ENCODE assay signal across 8 mouse cellular contexts in the genomic region with DNA sequence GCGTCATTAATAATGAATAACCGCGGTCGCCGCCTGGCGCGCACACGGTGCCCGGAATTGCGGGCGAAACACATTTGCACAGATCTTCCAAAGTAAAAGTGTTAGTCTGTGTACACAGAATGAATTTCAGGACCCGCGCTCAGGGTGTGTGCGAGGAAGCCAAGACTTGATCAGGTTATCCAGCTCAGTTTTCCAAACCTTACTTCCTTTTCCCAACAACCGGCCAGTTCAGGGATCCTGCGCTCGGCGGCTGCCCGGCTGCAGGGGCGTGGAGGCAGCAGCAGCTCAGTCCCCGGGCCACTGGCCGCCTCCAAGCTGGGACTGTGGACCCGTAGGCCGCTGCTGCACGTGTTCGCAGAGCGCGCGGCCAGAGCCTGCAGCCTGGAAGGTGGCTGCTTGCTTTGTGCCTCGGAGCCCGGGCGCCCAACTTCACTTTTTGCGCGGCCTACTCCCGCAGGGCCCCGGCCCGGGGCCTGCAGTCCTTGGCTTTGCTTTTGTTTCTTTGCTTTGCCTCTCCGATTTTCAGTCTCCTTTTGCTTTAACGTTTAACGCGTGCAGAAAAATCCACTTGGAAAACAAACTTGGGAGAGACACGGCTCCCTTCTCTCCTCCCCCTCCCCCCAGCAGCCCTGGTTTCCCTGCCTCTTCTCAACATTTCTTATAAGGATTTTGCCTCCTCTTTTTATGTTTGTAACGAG. TPM values are rescaled to one million over a fixed set of nuclear protein-coding genes. Genes with fewer than 3 reads are reported as not detected.
A peak's percentile ranks its signal among the peaks of the same experiment; 100 is the strongest.
DNase-seq lines count a peak whose midpoint lies in the region; ATAC-seq and TF ChIP-seq lines count a peak whose summit lies in the region.

No protein-coding gene starts in this region.

- no peak for TF ChIP-seq CTCF in bone marrow macrophage, adult 2 months (IDR thresholded peaks at IDR 0.05; ENCODE audit: low read depth, low read length)

- TF ChIP-seq POLR2A in bone marrow macrophage, adult 2 months (IDR thresholded peaks at IDR 0.05; ENCODE audit: borderline replicate concordance, low read depth, low read length), result no peak

- no peak overlapping the region for H3K27ac ChIP-seq in bone marrow macrophage, adult 2 months (ENCODE audit: insufficient read depth, low read depth, low read length)
- peak overlapping the region; percentile 97 for H3K27ac ChIP-seq in midbrain, embryonic 13.5 days

- H3K4me3 ChIP-seq in bone marrow macrophage, adult 2 months (ENCODE audit: insufficient read depth, low read length), result peak overlapping the region; percentile 28; the same call in 1 of the 2 replicates
- peak overlapping the region; percentile 79 for H3K4me3 ChIP-seq in midbrain, embryonic 13.5 days (replicated peaks)

- H3K27me3 ChIP-seq in midbrain, embryonic 13.5 days, result no peaks in the 10 kb centered on the region

- peaks cover 16% of the 10 kb centered on the region for H3K36me3 ChIP-seq in midbrain, embryonic 13.5 days

- peak overlapping the region; percentile 95 for H3K9ac ChIP-seq in midbrain, embryonic 13.5 days (replicated peaks)

- peak; percentile 24 for DNase-seq in ovary, postnatal 10 days (ENCODE audit: low spot score)
- DNase-seq in ovary, adult 18-20 months (ENCODE audit: low spot score), result no peak
- DNase-seq in kidney, postnatal 10 days, result peak; percentile 58
- DNase-seq in yolk sac, embryonic 10.5 days (ENCODE audit: low spot score), result peak; percentile 62
- no peak for DNase-seq in urinary bladder, adult 2 months (ENCODE audit: low spot score)

- 0 out of 2 replicates have a peak, but pooled peaks have one; percentile 10 for ATAC-seq in granulocyte monocyte progenitor cell, adult 5-6 weeks (replicated peaks; ENCODE audit: poor library complexity, severe bottlenecking)
- peak; percentile 9; the same call in 1 of the 2 replicates for ATAC-seq in midbrain, embryonic 13.5 days

- under 1% methylated on average over 43 of the region's 43 CpGs for WGBS in midbrain, embryonic 13.5 days

- H3K9me3 ChIP-seq in midbrain, embryonic 13.5 days, result no peaks in the 10 kb centered on the region

- H3K4me2 ChIP-seq in midbrain, embryonic 13.5 days (replicated peaks), result peak overlapping the region; percentile 93

- H3K4me1 ChIP-seq in bone marrow macrophage, adult 2 months (ENCODE audit: control insufficient read depth, insufficient read depth, low read length), result peaks cover 4% of the 10 kb centered on the region; the same call in 1 of the 2 replicates
- H3K4me1 ChIP-seq in midbrain, embryonic 13.5 days (replicated peaks), result peaks cover 50% of the 10 kb centered on the region

RNA-seq across cellular contexts. Expression of gene Bcl11a, which starts 4.0 kb away (rescaled TPM):
- 0.23 and 0.43 TPM in 2 replicates for polyA plus RNA-seq in bone marrow macrophage, adult 2 months (2012; ENCODE audit: insufficient read depth, insufficient read length, missing spikeins)
- total RNA-seq in granulocyte monocyte progenitor cell, adult 5-6 weeks (2014; fragmentation: Nextera tagmentation), result 33.7 and 44.4 TPM in 2 replicates
- total RNA-seq in granulocyte monocyte progenitor cell, adult 5-6 weeks (2017), result 10.0 and 16.0 TPM in 2 replicates
- polyA plus RNA-seq in midbrain, embryonic 13.5 days (2015; fragmentation: Nextera tagmentation; extraction: Ambion mirVana), result 97.6 and 102 TPM in 2 replicates
- polyA plus RNA-seq in urinary bladder, adult 2 months (2012; rRNA removed), result 1.3 and 2.4 TPM in 2 replicates

RNA-seq across cellular contexts. Expression of gene A830031A19Rik, which starts 7.0 kb away (rescaled TPM):
- polyA plus RNA-seq in bone marrow macrophage, adult 2 months (2012; ENCODE audit: insufficient read depth, insufficient read length, missing spikeins), result not detected in 2 replicates
- not detected in 2 replicates for total RNA-seq in granulocyte monocyte progenitor cell, adult 5-6 weeks (2014; fragmentation: Nextera tagmentation)
- not detected in 2 replicates for total RNA-seq in granulocyte monocyte progenitor cell, adult 5-6 weeks (2017)
- polyA plus RNA-seq in midbrain, embryonic 13.5 days (2015; fragmentation: Nextera tagmentation; extraction: Ambion mirVana), result not detected in 2 replicates
- polyA plus RNA-seq in urinary bladder, adult 2 months (2012; rRNA removed), result not detected in 2 replicates

Comparison
In these comparisons a context has a peak if more than half of its experiments do, and no peak if none do; other contexts are left out.
1. DNase-seq: peak in ovary, postnatal 10 days (single experiment), kidney, postnatal 10 days (single experiment) and yolk sac, embryonic 10.5 days (single experiment); none in ovary, adult 18-20 months (single experiment) and urinary bladder, adult 2 months (single experiment).
2. RNA of gene Bcl11a, which starts 4.0 kb away (polyA plus RNA-seq): 97.6 to 102 TPM in midbrain, embryonic 13.5 days; 1.3 to 2.4 TPM in urinary bladder, adult 2 months and 0.23 to 0.43 TPM in bone marrow macrophage, adult 2 months; every median in the first group is over 10 times any median in the second.